Mouse (Mus musculus) left cerebral cortex, adult 11 months (tissue): Measurements from ENCODE around the gene Exosc10.

Experiments used
- DNase-seq: peaks from one replicate; pipeline ENCODE4 v3.0.0; 2022; ENCODE audit warnings: low spot score

Exosc10 gene

GRCm38 (mm10) chr4:148607758-148608157 is 49.5 kb downstream of the Exosc10 start:
- DNase-seq, result no peak

- no peak for DNase-seq
Measured at GRCm38 (mm10) chr4:148609805-148610204, 51.6 kb downstream of the Exosc10 start.

GRCm38 (mm10) chr4:148610631-148611364 is 52.6 kb downstream of the Exosc10 start:
- DNase-seq, result no peak

- DNase-seq, result no peak
Measured at GRCm38 (mm10) chr4:148612557-148612956, 54.3 kb downstream of the Exosc10 start.

GRCm38 (mm10) chr4:148613738-148614137 is 55.5 kb downstream of the Exosc10 start:
- no peak for DNase-seq

GRCm38 (mm10) chr4:148619805-148620204 is 61.6 kb downstream of the Exosc10 start:
- no peak for DNase-seq

- no peak for DNase-seq
Measured at GRCm38 (mm10) chr4:148620718-148621117, 62.5 kb downstream of the Exosc10 start.

- DNase-seq, result no peak
Measured at GRCm38 (mm10) chr4:148622485-148622884, 64.3 kb downstream of the Exosc10 start.

- DNase-seq, result no peak
Measured at GRCm38 (mm10) chr4:148623609-148624008, 65.4 kb downstream of the Exosc10 start.

GRCm38 (mm10) chr4:148625010-148625409 is 66.8 kb downstream of the Exosc10 start:
- no peak for DNase-seq

- DNase-seq, result no peak
Measured at GRCm38 (mm10) chr4:148625756-148626622, 67.8 kb downstream of the Exosc10 start.

- peak; percentile 91 for DNase-seq
Measured at GRCm38 (mm10) chr4:148626623-148627185, 68.5 kb downstream of the Exosc10 start, which contains the start of gene Tardbp. Gene Tardbp, minus strand, starts transcription at chr4:148627019.

GRCm38 (mm10) chr4:148627246-148627645 is 69.0 kb downstream of the Exosc10 start:
- DNase-seq, result no peak
